Mouse (Mus musculus) E14TG2a.4 (cell line): ENCODE measurements around the gene Plppr5.

Experiments
- CTCF ChIP-seq: conservative IDR thresholded peaks from 2 replicates; pipeline ENCODE4 v1.5.1; 2014; ENCODE audit warnings: low read length
- NANOG ChIP-seq: IDR thresholded peaks from 2 replicates; pipeline ENCODE4 v1.6.1; 2014; ENCODE audit warnings: borderline replicate concordance, low read length, mixed read lengths

DNA sequence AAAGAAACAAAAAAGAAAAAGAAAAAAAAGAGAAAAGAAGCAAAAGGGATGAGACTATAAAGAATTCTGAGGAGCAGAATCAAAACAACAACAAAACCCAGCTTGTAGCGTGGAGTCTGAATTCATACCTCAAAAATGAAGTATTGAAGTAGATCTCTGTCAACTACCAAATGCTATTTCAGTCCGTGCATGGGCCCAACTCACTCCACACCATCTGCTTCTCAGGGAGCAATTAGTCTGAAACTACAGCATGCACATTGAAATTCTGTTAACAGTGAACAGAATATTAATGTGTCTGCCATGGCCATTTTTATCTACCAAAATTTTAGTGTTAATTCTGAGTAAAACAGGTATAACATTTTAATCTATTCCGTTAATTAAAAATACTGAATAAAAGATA is 111.4 kb downstream of the Plppr5 start:
- no peak for TF ChIP-seq CTCF
- TF ChIP-seq NANOG, result no peak
